Mouse (Mus musculus): Measurements from ENCODE around the gene Set. TPM values are rescaled to one million over a fixed set of nuclear protein-coding genes. Genes with fewer than 3 reads are reported as not detected.
A peak's percentile ranks its signal among the peaks of the same experiment; 100 is the strongest.

Gene Set
- total RNA-seq, 4 experiments from 2014 or later: 179 to 198 (median 186) TPM

DNA sequence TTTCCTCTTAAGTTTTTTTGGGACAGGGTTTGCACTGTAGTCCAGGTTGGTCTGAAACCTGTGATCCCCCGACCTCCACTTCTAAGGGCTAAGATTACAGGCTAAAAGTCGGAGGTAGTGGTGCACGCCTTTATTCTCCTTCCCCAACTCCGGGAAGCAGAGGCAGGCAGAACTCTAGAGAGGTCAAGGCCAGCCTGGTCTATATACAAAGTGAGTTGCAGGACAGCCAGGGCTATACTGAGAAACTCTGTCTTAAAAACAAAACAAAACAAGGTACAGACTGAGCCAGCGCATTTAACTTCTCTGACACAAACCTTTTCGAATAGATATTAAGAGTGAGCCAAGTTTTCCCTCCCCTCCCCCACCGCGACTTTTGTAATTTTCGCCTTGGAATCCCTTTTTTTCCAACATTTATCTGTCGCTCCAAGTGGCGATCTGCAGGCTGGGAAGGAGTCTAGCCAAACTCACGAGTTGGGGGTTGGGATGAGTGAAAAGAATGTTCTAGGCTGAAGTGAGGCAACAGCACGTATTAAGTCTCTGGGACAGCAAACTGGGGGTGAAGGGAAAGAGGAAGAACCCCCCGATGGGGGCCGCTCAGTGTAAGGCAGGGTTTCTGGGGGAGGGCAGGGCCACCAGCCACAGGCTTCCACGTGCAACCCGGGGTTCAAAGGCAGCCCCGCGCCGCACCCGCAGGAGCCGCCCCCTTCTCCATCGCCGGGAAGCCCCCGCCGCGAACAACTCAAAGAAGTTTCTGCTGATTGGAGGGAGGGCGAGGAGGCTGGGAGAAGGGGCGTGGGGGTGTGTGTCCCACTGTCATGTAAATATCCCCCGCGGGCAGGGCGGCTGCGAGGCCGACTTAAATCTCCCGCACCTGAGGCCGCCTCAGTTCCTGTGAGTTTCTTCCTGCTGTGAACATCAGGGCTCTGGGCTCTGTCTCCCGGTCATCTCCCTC lies 4.3 kb downstream of the Set start:
- DNase-seq (ENCODE audit: low spot score in 2 of 2): no peak

DNA sequence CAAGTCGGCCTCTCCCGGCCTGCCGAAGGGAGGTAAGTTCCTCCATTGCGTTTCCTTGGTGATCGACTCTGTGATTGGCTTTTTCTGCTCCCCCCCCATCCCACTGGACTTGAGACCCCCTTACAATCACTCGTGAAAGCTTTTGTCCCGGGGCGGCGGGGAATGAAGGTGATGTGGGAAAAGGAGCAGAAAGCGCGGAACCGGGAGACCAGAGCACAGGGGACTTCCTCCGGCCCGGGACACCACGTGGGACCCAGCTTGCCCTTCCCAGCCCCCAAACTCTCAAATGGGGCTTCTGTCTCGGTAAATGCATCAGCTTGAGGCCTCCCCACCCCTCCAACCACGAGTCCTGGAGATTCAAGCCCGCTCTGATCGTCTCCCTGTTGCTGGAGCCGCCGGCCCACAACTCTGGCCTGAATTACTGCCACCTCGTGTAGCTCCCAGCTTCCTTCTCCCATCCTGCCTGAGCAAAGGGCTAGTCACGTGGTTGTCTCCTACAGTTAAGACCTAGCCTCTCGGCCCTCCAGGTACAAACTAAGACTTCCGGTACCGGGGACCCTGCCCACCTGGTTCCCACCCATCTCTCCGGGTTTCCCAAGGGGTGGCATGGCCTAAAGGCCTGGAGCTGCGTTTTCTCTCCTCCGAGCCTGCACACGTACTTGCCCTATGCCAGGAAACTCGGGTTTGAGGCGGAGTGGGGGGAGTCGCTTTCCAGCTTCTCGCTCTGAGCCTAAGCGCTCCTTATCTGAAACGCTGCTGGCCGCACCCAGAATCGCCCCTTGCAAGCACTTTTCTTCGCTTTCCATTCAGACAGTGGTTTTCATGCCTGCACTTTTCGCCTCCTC lies 5.3 kb downstream of the Set start:
- DNase-seq (ENCODE audit: low spot score in 2 of 2): no peak

DNA sequence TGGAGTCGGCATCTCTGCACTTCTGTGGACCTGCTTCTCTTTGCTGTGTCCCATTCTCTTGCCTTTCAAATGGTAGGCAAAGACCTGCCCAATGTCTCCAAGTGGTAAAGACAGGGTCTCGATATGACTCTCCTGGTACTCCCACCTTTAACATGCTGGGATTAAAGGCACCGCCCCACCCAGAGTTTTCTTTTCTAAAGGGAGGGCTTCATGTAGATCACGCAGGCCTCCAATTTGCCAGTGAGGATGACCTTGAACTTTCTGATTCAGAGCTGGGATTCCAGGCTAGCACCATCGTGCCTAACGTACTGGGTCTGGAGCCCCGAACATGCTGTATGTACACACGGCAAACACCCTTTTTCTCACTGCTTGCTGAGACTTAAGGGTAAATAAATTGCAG lies 6.1 kb downstream of the Set start:
- DNase-seq (ENCODE audit: low spot score in 2 of 2): no peak

DNA sequence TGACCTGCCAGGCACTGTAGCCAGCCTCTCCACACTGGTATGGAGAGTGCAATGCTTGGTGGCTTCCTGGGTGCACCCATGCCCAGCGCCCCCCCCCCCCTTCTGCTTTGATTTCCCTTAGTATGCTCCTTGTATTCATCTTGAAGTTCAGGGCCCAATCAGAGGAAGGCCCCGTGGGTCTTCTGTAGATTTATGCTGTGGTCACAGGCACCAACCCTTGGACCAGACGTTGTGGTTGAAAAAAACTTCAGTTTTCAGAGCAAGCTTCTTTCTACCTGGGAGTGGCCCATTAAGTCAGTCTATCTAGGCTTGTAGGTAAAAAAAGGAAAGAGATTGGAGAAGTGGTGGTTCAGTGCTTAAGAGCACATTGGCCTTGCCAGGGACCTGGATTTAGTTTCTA lies 6.6 kb downstream of the Set start:
- DNase-seq (ENCODE audit: low spot score in 2 of 2): no peak

DNA sequence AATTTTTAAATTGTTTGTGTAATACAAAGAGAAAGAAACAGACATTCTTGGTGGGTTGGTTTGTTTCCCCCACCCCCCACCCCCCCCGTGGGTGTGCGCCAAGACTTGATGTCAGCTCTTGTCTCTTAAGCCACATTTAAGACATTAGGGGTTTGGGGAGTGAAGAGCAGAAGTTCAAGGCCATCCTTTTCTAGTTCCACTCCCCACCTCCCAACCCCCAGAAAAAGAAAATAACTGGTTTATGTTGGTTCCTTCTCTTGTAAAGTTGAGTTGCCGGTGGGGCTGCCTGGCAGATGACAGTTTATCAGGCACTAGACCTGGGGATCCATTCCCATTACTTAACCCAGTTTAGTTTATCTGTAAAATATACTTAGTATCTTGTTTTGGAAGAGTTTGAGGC lies 7.1 kb downstream of the Set start:
- no peak for DNase-seq (ENCODE audit: low spot score in 2 of 2)

DNA sequence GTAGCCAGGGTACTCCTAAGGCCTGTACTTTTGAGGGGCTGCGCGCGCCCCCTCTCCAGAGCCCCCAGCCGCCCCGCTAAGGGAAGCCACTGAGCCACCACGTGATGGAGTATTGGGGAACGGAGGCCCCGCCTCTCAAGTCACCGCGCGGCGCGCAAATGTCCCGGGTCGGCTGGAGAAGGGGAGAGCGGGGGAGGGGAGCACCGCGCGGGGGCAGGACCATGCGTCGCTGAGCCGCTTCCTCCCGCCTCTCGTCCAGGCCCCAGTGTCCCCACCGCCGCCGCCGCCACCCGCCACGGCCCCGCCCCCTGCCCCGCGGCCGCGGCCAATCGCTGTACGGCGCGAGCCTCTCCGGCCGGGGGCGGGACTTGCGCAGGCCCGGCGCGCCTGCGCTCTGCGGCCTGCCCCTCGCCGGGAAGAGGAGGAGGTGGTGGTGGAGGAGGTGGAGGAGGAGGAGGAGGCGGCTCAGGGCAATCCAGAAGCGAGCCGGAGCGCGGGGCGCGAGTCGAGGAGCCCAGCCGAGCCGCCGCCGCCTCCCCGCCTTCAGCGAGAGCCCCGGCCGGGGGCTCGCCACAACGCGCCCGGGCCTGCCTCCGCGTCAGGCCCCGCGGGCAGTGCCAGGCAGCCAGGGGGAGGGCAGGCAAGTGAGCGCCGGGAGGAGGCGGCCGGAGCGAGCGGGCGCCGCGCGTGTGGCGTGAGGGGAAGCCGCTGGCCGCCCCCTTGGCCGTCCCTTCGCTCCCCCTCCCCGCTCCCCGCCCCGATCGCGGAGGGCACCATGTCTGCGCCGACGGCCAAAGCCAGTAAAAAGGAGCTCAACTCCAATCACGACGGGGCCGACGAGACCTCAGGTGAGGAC lies 9.1 kb downstream of the Set start:
- DNase-seq (ENCODE audit: low spot score in 2 of 2): peak; percentile 86 to 89

DNA sequence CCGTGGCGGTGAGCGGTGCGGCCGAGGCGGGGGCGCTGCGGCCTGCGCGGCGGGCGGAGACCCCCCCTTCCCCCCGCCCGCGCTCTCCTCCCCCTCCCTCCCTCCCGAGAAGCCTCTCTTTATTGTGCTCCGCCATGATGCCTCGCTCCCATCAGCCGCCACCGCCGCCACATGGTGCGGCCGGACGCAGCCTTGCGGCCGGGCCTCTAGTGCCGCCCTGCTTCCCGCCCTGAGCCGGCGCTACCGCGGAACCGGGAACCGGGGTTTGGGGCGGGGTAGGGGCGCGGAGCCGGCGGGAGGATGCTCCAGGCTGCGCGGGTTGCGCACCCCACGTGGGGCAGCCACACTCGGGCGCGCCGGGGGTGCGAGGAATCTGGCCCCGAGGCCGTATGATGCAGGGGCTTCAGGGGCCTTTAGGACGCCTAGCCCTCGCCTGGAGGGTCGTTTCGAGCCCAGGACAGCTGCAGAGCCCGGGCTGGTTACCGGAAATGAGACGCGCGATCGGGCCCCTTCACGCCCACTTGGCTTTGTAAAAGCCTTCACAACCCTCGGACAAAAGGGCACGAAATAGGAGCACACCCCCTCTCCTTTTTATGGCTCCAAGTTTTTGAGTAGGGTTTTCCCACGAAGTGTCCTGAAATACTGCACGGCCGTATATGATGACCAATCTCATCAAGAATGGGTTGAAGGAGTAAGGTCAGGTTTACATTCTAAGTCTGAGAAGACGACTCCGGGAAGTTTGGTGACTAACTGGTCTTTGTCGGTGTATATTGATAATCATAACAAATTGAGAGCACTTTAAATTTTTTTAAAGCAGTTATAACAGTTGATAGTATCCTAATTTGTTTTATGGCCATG lies 10.1 kb downstream of the Set start:
- DNase-seq (ENCODE audit: low spot score in 2 of 2): no peak

DNA sequence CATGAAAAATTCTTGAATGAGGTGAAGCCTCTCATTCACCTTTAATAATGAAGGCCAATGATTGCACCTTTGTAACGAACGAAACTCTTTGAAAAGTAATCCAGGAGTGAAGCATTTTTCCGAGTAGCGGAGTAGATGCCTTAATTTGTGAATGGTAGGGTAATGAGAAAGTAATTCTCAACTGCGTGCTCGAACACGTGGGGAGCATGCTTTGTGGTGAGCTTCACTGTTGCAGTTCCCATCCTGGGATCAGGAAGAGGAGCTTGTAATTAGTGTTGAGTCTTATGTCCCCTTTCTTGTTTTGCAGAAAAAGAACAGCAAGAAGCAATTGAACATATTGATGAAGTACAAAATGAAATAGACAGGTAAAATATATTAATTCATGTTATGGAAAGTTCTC lies 10.8 kb downstream of the Set start:
- DNase-seq (ENCODE audit: low spot score in 2 of 2): no peak

DNA sequence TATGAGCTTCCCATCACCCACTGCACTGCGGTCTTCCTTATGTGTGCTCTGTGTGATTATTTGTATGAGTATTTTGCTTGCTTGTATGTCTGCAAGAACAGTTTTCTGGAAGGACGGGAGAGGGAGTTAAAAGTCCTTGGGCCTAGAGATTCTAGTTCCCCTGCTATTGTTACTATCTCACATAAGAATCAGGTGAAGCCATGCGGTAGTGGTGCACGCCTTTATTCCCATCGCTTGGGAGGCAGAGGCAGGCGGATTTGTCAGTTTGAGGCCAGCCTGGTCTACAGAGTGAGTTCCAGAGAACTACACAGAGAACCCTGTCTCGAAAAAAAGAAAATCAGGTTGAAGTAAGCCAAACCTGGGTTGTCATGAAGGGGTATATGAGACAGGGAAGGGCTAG lies 15.7 kb downstream of the Set start:
- DNase-seq (ENCODE audit: low spot score in 2 of 2): no peak

DNA sequence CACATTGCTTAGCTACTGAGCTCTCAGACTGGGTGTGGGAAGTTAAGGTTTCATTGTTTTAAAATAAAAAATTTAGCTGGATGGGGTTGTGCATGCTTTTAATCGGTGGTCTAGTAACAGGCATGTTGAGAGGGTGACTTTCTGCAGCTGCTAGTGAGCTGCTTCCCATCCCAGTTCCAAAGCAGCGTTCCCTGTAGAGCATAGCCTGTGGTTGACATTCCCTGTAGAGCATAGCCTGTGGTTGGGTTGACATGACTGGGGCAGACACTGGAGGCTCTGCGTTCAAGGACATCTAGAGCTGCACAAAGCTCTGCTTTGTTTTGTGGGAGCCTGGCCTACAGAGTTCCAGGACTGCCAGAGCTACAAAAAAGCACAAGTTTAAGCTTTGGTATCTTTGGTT lies 16.1 kb downstream of the Set start:
- DNase-seq (ENCODE audit: low spot score in 2 of 2): no peak

DNA sequence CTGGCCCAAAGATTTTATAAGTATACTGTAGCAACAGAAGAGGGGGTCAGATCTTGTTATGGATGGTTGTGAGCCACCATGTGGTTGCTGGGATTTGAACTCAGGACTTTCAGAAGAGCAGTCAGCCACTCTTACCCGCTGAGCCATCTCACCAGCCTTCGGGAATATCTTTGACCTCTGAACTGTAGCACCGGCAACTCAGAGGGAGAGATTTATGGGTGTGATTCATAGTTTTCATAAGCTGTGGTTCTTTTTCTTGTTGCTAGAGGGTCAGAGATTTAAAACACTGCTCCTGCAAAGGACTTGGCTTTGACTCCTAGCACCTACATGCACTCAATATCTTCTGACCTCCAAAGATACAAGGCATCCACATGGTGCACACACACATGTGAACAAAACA lies 18.4 kb downstream of the Set start:
- no peak for DNase-seq (ENCODE audit: low spot score in 2 of 2)

DNA sequence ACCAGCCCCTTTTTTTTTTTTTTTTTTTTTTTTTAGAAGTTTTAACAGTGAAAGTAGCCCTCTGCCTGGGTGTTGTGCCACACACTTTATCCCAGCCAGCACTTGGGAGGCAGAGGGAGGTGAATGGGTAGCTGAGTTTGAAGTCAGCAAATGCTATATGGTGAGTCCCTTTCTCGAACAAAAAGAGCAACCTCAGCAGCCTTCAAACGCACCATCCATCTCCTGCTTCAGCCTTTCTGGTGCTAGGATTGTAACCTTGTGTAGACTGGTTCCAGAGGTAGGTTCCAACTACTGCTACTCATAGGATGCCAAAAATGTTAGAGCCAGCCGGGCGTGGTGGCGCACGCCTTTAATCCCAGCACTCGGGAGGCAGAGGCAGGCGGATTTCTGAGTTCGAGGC lies 19.3 kb downstream of the Set start:
- DNase-seq (ENCODE audit: low spot score in 2 of 2): no peak

DNA sequence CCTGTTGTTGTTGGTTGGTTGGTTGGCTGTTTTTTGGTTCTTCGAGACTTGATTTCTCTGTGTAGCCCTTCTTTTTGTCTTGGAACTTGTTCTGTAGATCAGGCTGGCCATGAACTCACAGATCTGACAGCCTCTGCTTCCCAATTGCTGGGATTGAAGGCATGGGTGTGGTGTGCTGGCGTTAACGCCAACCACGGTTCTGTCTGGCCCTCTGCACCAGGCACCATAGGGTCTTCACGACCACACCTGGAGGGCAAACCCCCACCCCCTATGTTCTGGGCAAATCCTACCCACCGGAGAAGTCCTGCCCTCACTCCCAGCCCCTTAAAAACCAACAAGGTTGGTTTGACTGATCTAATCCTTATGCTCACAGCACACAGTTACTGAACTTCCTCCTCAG lies 19.8 kb downstream of the Set start:
- DNase-seq (ENCODE audit: low spot score in 2 of 2): no peak

DNA sequence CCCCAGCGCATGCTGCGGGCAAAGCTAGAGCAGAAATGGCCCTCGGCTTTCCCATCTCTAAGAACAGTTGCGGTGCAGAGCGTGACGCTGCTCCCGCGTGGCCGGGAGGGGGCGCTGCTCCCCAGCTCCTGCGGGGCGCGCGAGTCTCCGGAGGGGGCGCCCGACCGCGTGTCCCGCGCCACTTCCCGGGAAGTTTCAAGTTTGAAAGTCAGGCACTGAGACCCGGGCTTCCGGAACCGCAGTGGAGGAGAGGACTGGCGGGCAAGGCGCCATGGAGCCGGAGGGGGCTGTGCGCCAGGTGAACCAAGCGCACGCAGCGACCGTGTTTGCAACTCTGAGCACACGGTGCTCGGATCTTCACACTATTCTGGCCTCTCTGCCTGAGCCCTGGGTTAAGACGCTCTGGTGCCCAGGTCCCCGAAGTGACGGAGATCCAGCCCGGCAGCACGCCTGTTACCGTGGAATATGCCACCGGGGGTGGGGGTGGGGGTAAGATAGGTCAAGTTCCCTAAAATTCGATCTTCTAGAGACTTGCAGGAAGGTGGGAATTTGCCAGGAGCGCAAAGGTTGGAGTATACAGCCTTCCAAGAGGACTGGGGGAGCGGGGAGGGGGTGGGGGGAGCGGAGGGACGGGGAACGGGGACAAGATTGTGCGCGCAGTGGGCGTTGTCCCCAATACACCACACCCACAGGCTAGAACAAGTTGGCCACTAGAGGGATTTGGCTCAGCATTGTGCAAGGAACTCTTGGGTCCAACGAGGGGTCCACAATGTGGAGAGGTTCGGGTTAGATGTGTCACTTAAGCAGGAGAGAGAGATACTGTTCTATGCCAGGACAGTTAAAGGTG lies 20.5 kb downstream of the Set start, which contains the start of gene Pkn3:
Gene Pkn3, plus strand, starts transcription at position 183 of the 847 bp plus-strand sequence.
- peak; percentile 44 to 76 for DNase-seq (ENCODE audit: low spot score in 2 of 2)

DNA sequence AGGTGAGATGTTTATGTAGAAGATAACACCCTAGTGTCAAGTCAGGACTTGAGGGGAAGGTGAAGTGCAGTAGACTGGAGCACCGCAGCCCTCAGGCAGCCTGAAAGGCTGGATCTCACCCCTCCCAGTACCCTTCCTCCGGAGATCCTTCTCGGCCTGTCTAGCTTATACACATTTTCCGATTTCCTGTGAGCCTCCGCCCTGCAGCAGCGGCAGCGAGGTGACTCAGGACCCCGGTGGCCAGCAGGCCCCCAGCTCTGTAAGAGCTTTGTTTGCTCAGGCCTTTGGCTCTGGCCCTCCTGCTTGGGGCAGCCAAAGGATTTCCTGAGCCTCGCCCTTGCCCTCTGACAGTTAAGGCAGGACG lies 21.2 kb downstream of the Set start:
- DNase-seq (ENCODE audit: low spot score in 2 of 2): no peak

DNA sequence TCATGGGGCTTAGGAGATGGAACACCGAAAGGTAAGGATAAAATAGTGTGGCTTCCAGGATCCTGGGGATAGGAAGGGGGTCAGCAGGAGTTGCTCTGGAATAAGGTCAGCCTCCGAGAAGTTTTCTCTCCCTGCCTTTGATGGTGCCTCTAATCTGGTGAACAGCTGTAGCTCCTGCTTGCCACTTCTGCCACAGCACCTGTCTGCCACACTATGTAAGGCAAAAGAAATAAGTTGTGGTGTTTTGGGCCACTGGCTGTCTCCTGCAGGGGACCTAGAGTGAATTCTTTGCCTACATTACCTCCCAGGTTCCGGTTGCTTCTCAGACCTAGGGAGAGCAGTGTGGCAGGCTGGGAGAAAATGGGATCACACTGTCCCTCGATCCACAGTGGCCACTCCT lies 21.6 kb downstream of the Set start:
- no peak for DNase-seq (ENCODE audit: low spot score in 2 of 2)

DNA sequence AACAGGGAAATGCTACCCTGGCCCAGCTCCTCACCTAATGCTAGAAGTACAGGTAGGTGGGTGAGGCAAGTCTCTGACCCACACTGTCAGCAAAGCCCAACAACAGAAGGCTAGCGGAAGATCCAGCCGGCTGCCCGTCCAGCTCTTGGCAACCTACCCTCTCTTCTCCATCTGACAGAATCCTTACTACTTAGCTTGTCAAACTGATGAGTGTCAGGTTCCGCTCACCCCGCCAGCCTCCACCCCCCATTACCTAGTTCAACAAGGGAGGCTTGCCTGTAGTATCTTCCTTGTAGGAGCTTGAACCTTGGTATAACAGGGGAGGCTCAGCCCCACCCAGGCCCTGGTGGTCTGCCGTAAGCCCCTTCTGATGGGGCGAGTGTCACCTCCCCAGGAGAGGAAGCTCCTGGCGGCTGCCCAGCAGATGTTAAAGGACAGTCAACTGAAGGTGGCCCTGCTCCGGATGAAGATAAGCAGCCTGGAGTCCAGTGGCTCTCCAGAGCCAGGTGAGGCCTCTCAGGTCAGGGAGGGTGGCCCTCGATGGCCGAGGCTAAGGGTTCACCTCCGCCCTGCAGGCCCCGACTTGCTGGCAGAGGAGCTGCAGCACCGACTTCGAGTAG lies 23.1 kb downstream of the Set start:
- DNase-seq (ENCODE audit: low spot score in 2 of 2): no peak

DNA sequence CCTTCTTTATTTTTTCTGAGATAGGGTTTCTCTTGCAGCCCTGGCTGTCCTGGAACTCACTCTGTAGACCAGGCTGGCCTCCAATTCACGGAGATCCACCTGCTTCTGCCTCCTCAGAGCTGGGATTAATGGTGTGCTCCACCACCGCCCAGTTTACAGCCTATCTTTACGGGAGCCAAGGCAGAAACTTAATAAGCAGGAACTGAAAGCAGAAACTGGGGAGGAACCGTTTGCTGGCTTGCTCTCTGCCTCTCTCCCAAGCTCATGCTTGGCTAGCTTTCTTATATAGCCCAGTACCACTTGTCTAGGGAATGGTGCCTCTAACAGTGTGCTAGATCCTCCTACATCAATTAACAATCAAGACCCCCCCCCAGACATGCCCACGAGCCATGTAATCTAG lies 26.9 kb downstream of the Set start:
- DNase-seq (ENCODE audit: low spot score in 2 of 2): no peak

DNA sequence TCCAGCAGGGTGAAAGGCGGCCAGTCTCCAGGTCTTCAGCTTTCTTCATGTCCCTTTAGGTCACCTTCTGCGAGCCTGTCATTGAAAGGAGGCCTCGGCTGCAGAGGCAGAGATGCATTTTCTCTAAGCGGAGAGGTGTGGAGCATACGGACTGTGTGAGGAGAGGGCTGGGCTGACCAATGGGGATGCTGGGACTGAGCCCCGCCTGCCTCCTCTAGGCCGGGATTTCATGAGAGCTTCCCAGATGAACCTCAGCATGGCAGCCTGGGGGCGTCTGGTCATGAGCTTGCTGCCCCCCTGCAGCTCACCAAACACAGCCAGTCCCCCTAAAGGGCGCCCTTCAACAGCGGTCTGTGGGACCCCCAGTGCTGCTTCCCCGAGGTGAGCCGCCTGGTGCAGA lies 27.5 kb downstream of the Set start:
- DNase-seq (ENCODE audit: low spot score in 2 of 2): no peak
